Mouse (Mus musculus) megakaryocyte, embryonic 14.5 days (primary cell): ENCODE results near the gene Akap8l.

Source experiments
- FLI1 ChIP-seq: IDR thresholded peaks from 2 replicates; pipeline ENCODE4 v1.6.1; 2012; ENCODE audit warnings: low read length, inconsistent platforms, mixed read lengths
- GATA1 ChIP-seq: IDR thresholded peaks from 3 replicates; pipeline ENCODE4 v1.6.1; 2012; ENCODE audit warnings: mixed read lengths, low read length, inconsistent platforms, borderline replicate concordance

DNA sequence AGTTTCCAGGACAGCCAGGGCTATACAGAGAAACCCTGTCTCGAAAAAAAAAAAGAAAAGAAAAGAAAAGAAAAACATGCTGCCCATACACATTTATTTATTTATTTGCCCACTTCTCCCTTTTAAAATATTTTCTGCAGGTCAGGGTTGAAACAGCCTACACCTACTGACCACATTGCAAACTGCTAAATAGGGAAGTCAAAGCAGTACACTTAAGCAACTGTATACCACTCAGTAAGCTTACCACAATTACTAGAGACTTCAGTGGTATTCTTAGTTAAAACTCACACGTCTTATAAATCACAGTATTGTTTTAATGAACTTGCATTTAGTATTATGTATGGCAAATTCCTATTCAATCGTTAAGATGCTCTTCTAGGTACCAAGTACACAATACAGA, 69.8 kb downstream of the Akap8l start:
- TF ChIP-seq GATA1 = no peak
- TF ChIP-seq FLI1 = no peak
